Mouse (Mus musculus): ENCODE measurements around the gene Mxd1. TPM values are rescaled to one million over a fixed set of nuclear protein-coding genes. Genes with fewer than 3 reads are reported as not detected.

The Mxd1 gene
- polyA plus RNA-seq, 1 experiment from 2014 or later: 11.9 TPM

- Histone ChIP-seq H3K27ac (ENCODE audit: low read length) (peak within 1 kb of the TSS; percentile 64), H3K27me3 (ENCODE audit: insufficient read depth, low read length) (no peaks in the 10 kb centered on the region), H3K9me3 (ENCODE audit: low read length) (no peaks in the 10 kb centered on the region), H3K4me2 (replicated peaks; ENCODE audit: low read depth, low read length) (peak within 1 kb of the TSS; percentile 85), H3K4me1 (ENCODE audit: insufficient read depth, low read length) (peaks cover 11% of the 10 kb centered on the region), H3K4me3 (ENCODE audit: low read length) (peak within 1 kb of the TSS; percentile 82), H3K36me3 (ENCODE audit: insufficient read depth, low read length) (peaks cover 34% of the 10 kb centered on the region), H3K9ac (replicated peaks; ENCODE audit: low read length) (peak within 1 kb of the TSS; percentile 84)
- ATAC-seq (ENCODE audit: low FRiP score, low TSS enrichment): peak; percentile 90
- 3% methylated on average over 36 of the region's 36 CpGs for WGBS
Measured at GRCm38 (mm10) chr6:86683872-86684654, 15.1 kb upstream of the Mxd1 start, which contains the start of gene Snrnp27. Gene Snrnp27 (minus strand): TSS chr6:86684522.

- ATAC-seq (ENCODE audit: low FRiP score, low TSS enrichment): no peak
- H3K9me3 ChIP-seq (ENCODE audit: low read length): no peaks in the 10 kb centered on the region
- no peak overlapping the region for H3K4me3 ChIP-seq (ENCODE audit: low read length)
- no peak overlapping the region for H3K9ac ChIP-seq (replicated peaks; ENCODE audit: low read length)
- H3K27me3 ChIP-seq (ENCODE audit: insufficient read depth, low read length): no peaks in the 10 kb centered on the region
- peaks cover 46% of the 10 kb centered on the region for H3K36me3 ChIP-seq (ENCODE audit: insufficient read depth, low read length)
- peaks cover 36% of the 10 kb centered on the region for H3K4me1 ChIP-seq (ENCODE audit: insufficient read depth, low read length)
- no peak overlapping the region for H3K27ac ChIP-seq (ENCODE audit: low read length)
- H3K4me2 ChIP-seq (replicated peaks; ENCODE audit: low read depth, low read length): no peak overlapping the region
- WGBS: 91% methylated on average over 3 of the region's 3 CpGs
Measured at GRCm38 (mm10) chr6:86681289-86681688, 12.3 kb upstream of the Mxd1 start.

- no peak overlapping the region for H3K4me3 ChIP-seq (ENCODE audit: low read length)
- ATAC-seq (ENCODE audit: low FRiP score, low TSS enrichment): peak; percentile 93
- no peak overlapping the region for H3K4me2 ChIP-seq (replicated peaks; ENCODE audit: low read depth, low read length)
- no peak overlapping the region for H3K9ac ChIP-seq (replicated peaks; ENCODE audit: low read length)
- no peaks in the 10 kb centered on the region for H3K9me3 ChIP-seq (ENCODE audit: low read length)
- peaks cover 31% of the 10 kb centered on the region for H3K4me1 ChIP-seq (ENCODE audit: insufficient read depth, low read length)
- peak overlapping the region; percentile 81 for H3K27ac ChIP-seq (ENCODE audit: low read length)
- no peaks in the 10 kb centered on the region for H3K27me3 ChIP-seq (ENCODE audit: insufficient read depth, low read length)
- H3K36me3 ChIP-seq (ENCODE audit: insufficient read depth, low read length): peaks cover 59% of the 10 kb centered on the region
- WGBS: 28% methylated on average over 6 of the region's 6 CpGs
Measured at GRCm38 (mm10) chr6:86678341-86678740, 9.4 kb upstream of the Mxd1 start.

- no peak overlapping the region for H3K9ac ChIP-seq (replicated peaks; ENCODE audit: low read length)
- no peaks in the 10 kb centered on the region for H3K27me3 ChIP-seq (ENCODE audit: insufficient read depth, low read length)
- H3K4me1 ChIP-seq (ENCODE audit: insufficient read depth, low read length): peaks cover 10% of the 10 kb centered on the region; the same call in 1 of the 2 replicates
- H3K4me2 ChIP-seq (replicated peaks; ENCODE audit: low read depth, low read length): no peak overlapping the region
- 17% methylated on average over 2 of the region's 2 CpGs for WGBS
- H3K4me3 ChIP-seq (ENCODE audit: low read length): no peak overlapping the region
- ATAC-seq (ENCODE audit: low FRiP score, low TSS enrichment): no peak
- H3K27ac ChIP-seq (ENCODE audit: low read length): no peak overlapping the region
- H3K36me3 ChIP-seq (ENCODE audit: insufficient read depth, low read length): peaks cover 30% of the 10 kb centered on the region; the same call in 1 of the 2 replicates
- no peaks in the 10 kb centered on the region for H3K9me3 ChIP-seq (ENCODE audit: low read length)
Measured at GRCm38 (mm10) chr6:86670873-86671272, 1.9 kb upstream of the Mxd1 start.

- Histone ChIP-seq H3K4me2 (replicated peaks; ENCODE audit: low read depth, low read length) (peak overlapping the region; percentile 87), H3K4me3 (ENCODE audit: low read length) (peak overlapping the region; percentile 85), H3K27ac (ENCODE audit: low read length) (peak overlapping the region; percentile 70), H3K4me1 (ENCODE audit: insufficient read depth, low read length) (peaks cover 10% of the 10 kb centered on the region; the same call in 1 of the 2 replicates), H3K27me3 (ENCODE audit: insufficient read depth, low read length) (no peaks in the 10 kb centered on the region), H3K9ac (replicated peaks; ENCODE audit: low read length) (peak overlapping the region; percentile 74), H3K36me3 (ENCODE audit: insufficient read depth, low read length) (peaks cover 22% of the 10 kb centered on the region; the same call in 1 of the 2 replicates), H3K9me3 (ENCODE audit: low read length) (no peaks in the 10 kb centered on the region)
- peak; percentile 100 for ATAC-seq (ENCODE audit: low FRiP score, low TSS enrichment)
- WGBS: under 1% methylated on average over 36 of the region's 37 CpGs
Measured at GRCm38 (mm10) chr6:86669240-86669727, 323 bp upstream of the Mxd1 start.

GRCm38 (mm10) chr6:86667061-86667460 is 1.9 kb downstream of the Mxd1 start:
- ATAC-seq (ENCODE audit: low FRiP score, low TSS enrichment): no peak
- Histone ChIP-seq H3K27ac (ENCODE audit: low read length) (no peak overlapping the region), H3K36me3 (ENCODE audit: insufficient read depth, low read length) (peaks cover 12% of the 10 kb centered on the region), H3K27me3 (ENCODE audit: insufficient read depth, low read length) (no peaks in the 10 kb centered on the region), H3K4me2 (replicated peaks; ENCODE audit: low read depth, low read length) (no peak overlapping the region), H3K4me1 (ENCODE audit: insufficient read depth, low read length) (peaks cover 10% of the 10 kb centered on the region; the same call in 1 of the 2 replicates), H3K9me3 (ENCODE audit: low read length) (no peaks in the 10 kb centered on the region), H3K4me3 (ENCODE audit: low read length) (no peak overlapping the region), H3K9ac (replicated peaks; ENCODE audit: low read length) (no peak overlapping the region)
- WGBS: 91% methylated on average over 10 of the region's 10 CpGs

GRCm38 (mm10) chr6:86665560-86666307 is 3.2 kb downstream of the Mxd1 start:
- Histone ChIP-seq H3K36me3 (ENCODE audit: insufficient read depth, low read length) (peaks cover 21% of the 10 kb centered on the region), H3K4me1 (ENCODE audit: insufficient read depth, low read length) (peaks cover 10% of the 10 kb centered on the region; the same call in 1 of the 2 replicates), H3K4me2 (replicated peaks; ENCODE audit: low read depth, low read length) (no peak overlapping the region), H3K27me3 (ENCODE audit: insufficient read depth, low read length) (no peaks in the 10 kb centered on the region), H3K4me3 (ENCODE audit: low read length) (no peak overlapping the region), H3K9me3 (ENCODE audit: low read length) (no peaks in the 10 kb centered on the region), H3K27ac (ENCODE audit: low read length) (no peak overlapping the region), H3K9ac (replicated peaks; ENCODE audit: low read length) (no peak overlapping the region)
- ATAC-seq (ENCODE audit: low FRiP score, low TSS enrichment): no peak
- WGBS: 68% methylated on average over 17 of the region's 17 CpGs

GRCm38 (mm10) chr6:86665076-86665475 is 3.9 kb downstream of the Mxd1 start:
- Histone ChIP-seq H3K9ac (replicated peaks; ENCODE audit: low read length) (no peak overlapping the region), H3K4me2 (replicated peaks; ENCODE audit: low read depth, low read length) (no peak overlapping the region), H3K4me1 (ENCODE audit: insufficient read depth, low read length) (peaks cover 10% of the 10 kb centered on the region; the same call in 1 of the 2 replicates), H3K27ac (ENCODE audit: low read length) (no peak overlapping the region), H3K36me3 (ENCODE audit: insufficient read depth, low read length) (peaks cover 21% of the 10 kb centered on the region), H3K9me3 (ENCODE audit: low read length) (no peaks in the 10 kb centered on the region), H3K27me3 (ENCODE audit: insufficient read depth, low read length) (no peaks in the 10 kb centered on the region), H3K4me3 (ENCODE audit: low read length) (no peak overlapping the region)
- no peak for ATAC-seq (ENCODE audit: low FRiP score, low TSS enrichment)
- 74% methylated on average over 5 of the region's 5 CpGs for WGBS

GRCm38 (mm10) chr6:86660161-86660877 is 8.6 kb downstream of the Mxd1 start:
- H3K36me3 ChIP-seq (ENCODE audit: insufficient read depth, low read length): peaks cover 25% of the 10 kb centered on the region
- no peak for ATAC-seq (ENCODE audit: low FRiP score, low TSS enrichment)

More at GRCm38 (mm10) chr6:86660161-86660877, 8.6 kb downstream of the Mxd1 start:
- Histone ChIP-seq H3K4me2 (replicated peaks; ENCODE audit: low read depth, low read length) (no peak overlapping the region), H3K27ac (ENCODE audit: low read length) (no peak overlapping the region), H3K4me3 (ENCODE audit: low read length) (no peak overlapping the region), H3K27me3 (ENCODE audit: insufficient read depth, low read length) (no peaks in the 10 kb centered on the region), H3K9me3 (ENCODE audit: low read length) (no peaks in the 10 kb centered on the region), H3K4me1 (ENCODE audit: insufficient read depth, low read length) (no peaks in the 10 kb centered on the region), H3K9ac (replicated peaks; ENCODE audit: low read length) (no peak overlapping the region)
- WGBS: 71% methylated on average over 9 of the region's 9 CpGs
